Mouse (Mus musculus) right cerebral cortex, postnatal 14 days (tissue): ENCODE measurements around the gene Pitpnb.
A peak's percentile ranks its signal among the peaks of the same experiment; 100 is the strongest.

Source experiments
- DNase-seq: peaks from one replicate; pipeline ENCODE4 v3.0.0; 2022

The Pitpnb gene

DNA sequence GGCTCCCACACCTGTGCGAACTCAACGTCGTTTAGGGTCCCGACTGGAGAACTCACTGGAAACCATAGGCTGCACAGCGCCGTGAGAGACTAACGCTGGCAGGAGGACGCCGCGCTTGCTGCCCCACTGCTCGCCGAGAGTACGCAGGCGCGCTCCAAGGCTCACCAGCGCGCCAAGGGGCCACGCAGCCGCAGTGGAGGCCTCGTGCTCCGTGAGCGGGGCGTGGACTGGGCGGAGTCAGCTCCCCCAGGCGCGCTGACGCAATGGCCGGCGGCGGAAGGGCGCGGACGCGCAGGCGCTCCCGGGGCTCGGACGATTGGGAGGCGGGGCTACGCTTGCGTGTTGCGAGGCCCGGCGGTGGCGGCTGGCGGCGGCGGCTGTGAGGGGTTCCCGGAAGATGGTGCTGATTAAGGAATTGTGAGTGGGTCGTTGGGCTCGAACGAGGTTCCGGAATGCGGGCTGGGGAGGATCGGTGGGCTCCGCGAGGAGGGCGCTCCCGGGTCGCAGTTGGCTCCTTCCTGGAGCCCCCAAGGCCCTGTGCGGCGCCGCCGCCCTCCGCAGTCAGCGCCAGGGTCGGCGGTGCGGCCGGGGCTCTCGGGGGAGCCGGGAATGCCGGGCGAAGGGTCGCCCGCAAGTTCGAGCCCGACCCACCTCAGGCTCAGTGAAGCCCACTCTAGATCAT is at the start of gene Pitpnb:
Pitpnb (plus strand) TSS at position 347 of the 682 bp plus-strand sequence.
- DNase-seq = peak; percentile 98

- no peak for DNase-seq
Measured at GRCm38 (mm10) chr5:111284420-111285175, 46.0 kb upstream of the Pitpnb start.

DNA sequence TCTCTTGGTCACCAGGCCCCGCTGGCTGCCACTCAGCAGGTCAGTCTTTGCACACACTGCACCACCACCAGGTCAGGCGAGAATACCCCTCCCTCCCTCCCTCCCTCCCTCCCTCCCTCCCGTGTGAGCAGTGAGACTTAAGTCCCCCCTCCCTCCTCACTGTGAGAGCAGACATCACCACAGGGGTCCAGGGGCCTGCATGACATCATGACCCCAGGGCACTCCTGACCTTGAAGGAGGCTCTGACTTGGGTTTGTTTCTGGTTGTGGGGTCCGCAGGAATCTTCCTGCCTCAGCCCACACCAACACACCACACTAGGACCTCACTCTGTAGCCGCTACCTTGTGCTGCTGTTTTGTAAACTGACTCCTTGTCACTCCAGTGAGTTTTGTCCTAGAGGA is 43.0 kb upstream of the Pitpnb start:
- no peak for DNase-seq

DNA sequence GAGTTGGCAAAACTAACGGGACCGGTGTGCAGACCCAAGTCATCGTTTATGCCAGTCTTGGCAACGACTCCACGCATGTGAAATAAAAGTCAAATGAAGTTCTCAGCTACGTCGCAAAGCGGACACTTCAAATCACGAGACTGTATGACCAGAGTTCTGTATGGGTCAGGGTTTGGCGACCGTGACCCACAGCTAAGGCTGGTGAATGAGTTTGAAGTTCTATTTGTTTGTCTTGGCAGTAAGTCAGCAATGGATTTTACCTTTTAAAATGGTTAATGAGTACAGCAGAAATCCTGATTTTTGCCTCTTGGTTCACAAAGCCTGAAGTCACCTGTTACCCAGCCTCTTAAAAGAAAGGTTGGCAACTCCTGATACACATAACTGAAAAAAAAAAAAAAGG is 42.1 kb upstream of the Pitpnb start:
- DNase-seq = no peak

DNA sequence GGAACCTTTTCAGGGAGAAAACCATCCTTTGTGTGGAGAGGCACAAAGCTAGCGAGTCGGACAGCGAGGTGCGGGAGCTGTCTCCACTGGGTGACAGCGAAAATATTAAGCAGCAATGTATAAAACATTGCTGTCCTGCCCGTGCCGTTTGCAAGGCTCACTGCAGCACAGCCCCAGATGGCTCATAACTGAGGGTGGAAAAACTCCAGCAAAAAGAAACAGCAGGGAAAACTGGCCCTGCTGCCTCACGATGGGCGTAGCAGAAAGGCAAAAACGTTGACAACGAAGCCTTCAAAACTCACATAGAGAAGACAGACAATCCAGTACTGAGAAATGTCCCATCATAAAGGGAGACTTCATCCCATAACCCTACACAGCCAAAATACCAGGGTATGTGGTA is 40.5 kb upstream of the Pitpnb start:
- DNase-seq = no peak

GRCm38 (mm10) chr5:111291639-111292038 is 38.9 kb upstream of the Pitpnb start:
- peak; percentile 66 for DNase-seq

- no peak for DNase-seq
Measured at GRCm38 (mm10) chr5:111297801-111298200, 32.8 kb upstream of the Pitpnb start.

GRCm38 (mm10) chr5:111298706-111299105 is 31.9 kb upstream of the Pitpnb start:
- no peak for DNase-seq

GRCm38 (mm10) chr5:111300776-111301175 is 29.8 kb upstream of the Pitpnb start:
- no peak for DNase-seq

DNA sequence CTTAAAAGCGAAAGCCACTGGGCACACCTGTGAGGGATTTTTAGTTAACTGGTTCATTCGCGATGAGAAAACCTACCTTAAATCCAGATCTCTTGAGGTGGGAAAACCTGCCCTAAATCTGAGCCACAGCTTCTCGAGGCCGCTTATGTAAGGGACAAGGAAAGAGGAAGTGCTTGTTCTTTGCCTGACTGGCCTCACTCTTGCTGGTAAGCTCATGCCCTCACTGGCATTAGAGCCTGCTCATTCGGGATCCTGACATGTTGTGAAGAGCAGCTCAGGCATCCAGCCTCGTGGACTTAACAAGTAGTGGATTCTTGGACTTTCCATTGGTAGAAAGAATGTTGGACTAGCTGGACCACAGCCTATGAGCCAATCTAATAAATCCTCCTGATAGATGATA is 28.8 kb upstream of the Pitpnb start:
- DNase-seq = no peak

GRCm38 (mm10) chr5:111304730-111305129 is 25.8 kb upstream of the Pitpnb start:
- no peak for DNase-seq

GRCm38 (mm10) chr5:111310185-111310584 is 20.4 kb upstream of the Pitpnb start:
- no peak for DNase-seq

DNA sequence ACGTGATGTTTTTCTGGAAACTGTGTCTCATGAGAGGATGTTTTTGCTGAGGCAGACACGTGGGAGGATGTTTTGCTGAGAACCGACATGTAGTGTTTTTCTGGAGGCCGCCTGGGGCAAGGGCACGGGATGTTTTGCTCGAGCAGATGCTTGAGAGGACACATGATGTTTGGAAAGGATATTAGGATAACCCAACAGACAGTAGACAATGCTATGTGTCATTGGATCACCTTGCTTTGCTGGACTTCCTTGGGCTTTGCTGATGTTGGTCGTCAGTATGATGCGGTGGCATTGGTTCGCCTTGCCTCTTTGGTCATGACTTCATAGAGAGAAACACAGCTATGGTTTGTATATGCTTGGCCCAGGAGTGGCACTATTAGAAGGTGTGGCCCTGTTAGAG is 16.7 kb upstream of the Pitpnb start:
- no peak for DNase-seq

GRCm38 (mm10) chr5:111315061-111315460 is 15.5 kb upstream of the Pitpnb start:
- DNase-seq = no peak

DNA sequence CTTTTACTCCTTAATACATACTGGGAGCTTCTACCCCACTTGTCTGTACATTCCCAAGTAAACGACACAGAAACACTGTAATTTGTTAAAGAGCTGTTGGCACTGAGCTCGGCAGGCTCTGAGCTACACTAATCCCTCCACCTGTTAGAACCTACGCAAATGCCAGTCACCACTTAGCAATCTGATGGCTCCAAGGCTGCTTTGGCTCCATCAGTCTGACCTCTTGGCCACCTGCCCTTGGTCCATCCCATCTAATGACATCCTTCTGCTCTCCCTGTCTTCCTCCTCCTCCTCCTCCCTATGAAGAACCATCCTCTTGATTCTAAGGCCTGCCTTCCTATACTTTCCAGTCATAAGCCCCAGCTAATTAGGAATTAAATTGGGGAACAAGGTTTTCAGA is 13.0 kb upstream of the Pitpnb start:
- no peak for DNase-seq

DNA sequence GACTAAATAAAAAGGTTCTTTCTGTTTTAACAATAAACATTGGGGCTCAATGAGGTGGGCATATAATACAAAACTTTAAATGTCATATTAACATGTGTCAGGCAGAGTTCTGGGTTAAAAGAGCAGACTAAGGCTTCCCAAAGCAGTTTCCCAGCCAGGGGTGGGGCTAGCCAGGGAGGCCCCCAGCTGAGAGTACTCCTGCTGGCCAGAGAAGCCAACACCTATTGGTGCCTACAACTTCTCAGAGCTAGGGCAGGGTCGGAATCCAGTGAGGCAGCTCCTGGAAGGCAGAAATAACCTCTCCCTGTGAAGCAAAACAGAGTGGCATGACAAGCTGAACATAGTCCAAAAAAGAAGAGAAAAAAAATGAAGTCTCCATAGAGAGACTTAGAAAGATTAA is 11.6 kb upstream of the Pitpnb start:
- no peak for DNase-seq

- DNase-seq = no peak
Measured at GRCm38 (mm10) chr5:111325813-111326212, 4.8 kb upstream of the Pitpnb start.

GRCm38 (mm10) chr5:111327420-111327819 is 3.1 kb upstream of the Pitpnb start:
- DNase-seq = no peak

DNA sequence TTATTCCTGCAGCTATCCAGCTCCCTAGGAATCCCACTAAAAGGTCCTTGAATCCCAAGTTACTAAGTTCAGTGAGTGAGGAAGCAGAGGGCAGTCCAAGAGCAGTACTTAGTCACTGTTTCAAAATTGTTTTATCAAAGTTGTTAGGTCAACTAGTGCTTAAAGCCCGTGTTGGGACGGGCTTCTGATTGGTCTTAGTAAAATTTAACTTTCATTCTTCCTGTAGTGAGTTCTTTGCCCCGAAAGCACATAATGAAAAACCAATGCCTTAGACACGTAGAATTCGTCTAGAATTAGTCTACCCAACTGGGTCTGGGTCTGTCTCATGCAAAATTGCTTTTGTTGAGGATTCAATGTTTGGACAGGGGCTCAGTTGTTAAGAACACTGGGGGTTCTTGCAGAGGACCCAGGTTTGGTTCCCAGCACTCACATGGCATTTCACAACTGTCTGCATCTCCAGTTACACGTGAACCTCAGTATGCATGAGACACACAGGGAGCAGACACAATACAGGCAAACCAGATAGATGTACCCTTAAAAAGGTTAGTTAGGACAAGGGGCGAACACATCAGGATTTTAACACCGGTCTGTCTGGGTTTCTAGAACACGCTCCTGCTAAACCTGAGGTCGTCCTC is 664 bp upstream of the Pitpnb start:
- DNase-seq = no peak

DNA sequence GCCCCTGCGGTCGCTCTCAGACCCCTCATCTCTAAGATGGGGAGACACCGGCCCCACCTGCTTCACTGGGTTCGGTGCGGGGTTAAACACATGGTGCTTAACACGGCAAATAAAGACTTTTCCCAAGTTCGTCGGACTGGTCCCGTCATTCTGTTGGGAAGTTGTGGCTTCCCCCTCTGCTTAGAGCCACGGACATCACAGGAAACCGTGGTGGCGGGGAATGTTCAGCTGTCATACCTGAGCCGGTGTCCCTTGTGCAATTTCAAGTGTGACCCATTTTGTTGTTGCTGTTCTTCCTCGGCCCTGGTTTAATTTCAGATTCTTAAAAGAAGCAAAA is 504 bp downstream of the Pitpnb start:
- no peak for DNase-seq

DNA sequence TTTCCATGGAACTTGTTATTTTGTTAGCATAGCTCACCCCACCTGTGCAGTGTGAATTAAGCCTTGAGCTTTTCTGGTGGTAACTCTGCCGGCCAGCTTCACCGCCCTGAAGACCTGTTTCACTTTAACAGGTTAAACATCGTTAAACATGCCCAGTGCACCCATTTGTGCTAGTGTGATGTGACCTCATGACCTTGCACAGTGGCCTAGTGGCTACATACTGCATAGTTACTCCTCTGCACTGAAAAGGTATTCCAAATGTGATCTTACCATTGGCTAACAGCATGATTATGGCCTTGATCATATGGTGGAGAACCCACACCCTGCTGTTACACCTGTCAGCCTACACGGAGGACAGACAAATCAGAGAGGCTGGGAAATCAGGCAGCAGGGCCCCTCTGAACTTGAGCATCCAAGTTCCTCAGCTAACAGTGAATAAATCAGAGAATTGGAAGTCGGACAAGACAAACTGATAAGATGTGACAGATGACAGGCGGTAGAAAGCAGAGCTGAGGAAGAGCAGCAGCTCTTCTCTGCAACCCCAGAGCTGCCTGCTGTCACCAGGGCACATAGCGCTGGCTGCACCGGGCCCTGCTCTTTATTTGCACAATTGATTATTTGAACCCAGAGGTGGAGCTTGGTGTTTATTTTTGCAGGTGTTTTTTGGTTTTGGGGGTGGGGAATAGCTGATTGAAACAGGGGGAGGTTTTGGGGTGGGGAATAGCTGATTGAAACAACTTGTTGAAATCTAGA is 5.6 kb downstream of the Pitpnb start:
- no peak for DNase-seq

DNA sequence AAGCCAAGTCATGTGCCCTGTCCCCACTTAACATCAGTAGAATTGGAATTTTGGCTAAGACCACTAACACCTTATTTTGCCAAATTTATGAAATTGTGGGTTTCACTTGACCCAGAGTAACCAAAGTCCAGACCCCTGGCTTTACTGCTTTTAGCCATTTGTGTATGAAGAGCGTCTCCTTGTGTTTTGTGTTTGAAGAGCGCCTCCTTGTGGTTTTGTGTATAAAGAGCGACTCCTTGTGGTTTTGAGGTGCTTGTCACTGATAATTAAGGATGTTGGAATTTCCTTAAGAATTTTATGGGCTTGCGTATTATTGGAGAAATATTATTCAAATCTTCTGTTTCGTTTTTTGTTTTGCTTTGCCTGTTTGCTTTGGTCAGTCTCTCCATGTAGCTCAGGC is 11.0 kb downstream of the Pitpnb start:
- no peak for DNase-seq

DNA sequence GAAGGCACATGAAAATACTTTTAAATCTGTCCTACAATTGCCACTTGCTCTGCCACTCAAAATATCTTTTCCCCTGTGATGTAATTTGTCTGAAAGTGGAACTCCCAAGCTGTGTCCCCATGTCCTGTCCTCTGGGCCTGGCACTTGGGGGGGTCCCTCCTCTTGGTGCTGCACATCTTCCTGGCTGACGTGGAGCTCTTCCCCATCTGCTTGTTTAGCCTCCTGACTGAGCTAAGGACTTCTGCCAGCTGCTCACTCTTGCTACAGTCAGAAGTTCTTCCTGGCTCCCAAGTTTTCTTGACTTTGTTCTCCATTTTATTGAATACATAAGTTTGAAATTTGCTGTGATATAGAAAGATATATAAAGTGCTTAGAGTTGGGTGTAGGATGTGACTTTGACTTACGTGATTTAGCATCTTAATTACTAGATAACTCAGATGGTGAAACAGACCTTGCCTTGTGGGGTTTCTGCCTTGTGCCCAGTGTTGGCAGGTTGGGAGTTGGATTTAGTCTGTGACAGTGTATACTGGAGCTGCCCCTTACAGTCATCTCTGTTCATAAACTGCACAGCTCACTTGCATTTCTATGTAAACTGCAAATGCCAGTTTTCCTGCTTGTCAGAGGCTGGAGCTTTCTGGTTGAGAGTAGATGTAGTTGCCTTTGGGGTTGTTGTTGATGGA is 14.3 kb downstream of the Pitpnb start:
- no peak for DNase-seq
